Mouse (Mus musculus) heart, postnatal 0 days (tissue): ENCODE results near the gene Igf2r.
"Not testable (repeated sequence)": the region's sequence is repeated elsewhere in the genome, so short reads cannot be mapped to it uniquely, and the experiment has no call there.

Experiments
- CTCF ChIP-seq: IDR thresholded peaks from 2 replicates; pipeline ENCODE4 v1.5.1; 2016; ENCODE audit warnings: antibody characterized with exemption, control low read depth, low read depth
- EP300 ChIP-seq: IDR thresholded peaks from 2 replicates; pipeline ENCODE4 v1.6.1; 2016; ENCODE audit warnings: antibody characterized with exemption, low read depth

DNA sequence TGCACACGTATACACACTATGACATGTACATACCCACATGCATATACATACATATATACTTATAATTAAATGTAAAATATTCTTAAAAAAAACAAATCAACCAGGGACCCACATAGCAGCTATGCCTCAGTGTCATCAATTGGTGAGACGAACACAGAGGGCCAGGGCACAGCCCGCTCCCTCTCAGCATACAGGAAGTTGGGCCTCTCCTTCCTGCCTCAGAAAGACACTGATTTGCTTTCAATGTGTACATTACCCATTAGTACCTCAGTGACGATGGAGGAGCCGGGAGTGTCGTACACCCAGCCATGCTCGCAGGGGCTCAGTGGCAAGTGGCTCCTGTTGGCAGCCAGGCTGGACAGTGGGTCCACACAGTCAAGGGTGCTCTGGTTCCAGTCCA, 94.5 kb downstream of the Igf2r start:
- not testable (repeated sequence) for TF ChIP-seq CTCF, EP300
